In genomic region chr9:60521806-60522264, GRCm38 (mm10) we compare ENCODE assay signal across 8 mouse cellular contexts. TPM values are rescaled to one million over a fixed set of nuclear protein-coding genes. Genes with fewer than 3 reads are reported as not detected.
DNase-seq lines count a peak whose midpoint lies in the region; ATAC-seq and TF ChIP-seq lines count a peak whose summit lies in the region.

TSS of gene Thsd4 (minus strand) at chr9:60522046.

- peak within 1 kb of the TSS; percentile 36; the same call in 1 of the 2 replicates for H3K27ac ChIP-seq in intestine, postnatal 0 days (ENCODE audit: low read depth, low read length)
- no peak within 1 kb of the TSS for H3K27ac ChIP-seq in liver, adult 2 months (replicated peaks; ENCODE audit: insufficient read depth, low read depth, low read length)
- H3K27ac ChIP-seq in midbrain, embryonic 16.5 days (ENCODE audit: low read length) = no peak within 1 kb of the TSS

- ATAC-seq in intestine, postnatal 0 days = peak; percentile 68
- peak; percentile 54; the same call in 1 of the 2 replicates for ATAC-seq in midbrain, embryonic 16.5 days

- H3K4me1 ChIP-seq in intestine, postnatal 0 days (replicated peaks; ENCODE audit: control insufficient read depth, insufficient read depth, low read length) = peaks cover 30% of the 10 kb centered on the region
- no peaks in the 10 kb centered on the region for H3K4me1 ChIP-seq in liver, adult 2 months (ENCODE audit: control insufficient read depth, insufficient read depth, low read length)
- H3K4me1 ChIP-seq in midbrain, embryonic 16.5 days (ENCODE audit: control insufficient read depth, insufficient read depth, low read length) = peaks cover 25% of the 10 kb centered on the region

- H3K4me2 ChIP-seq in intestine, postnatal 0 days (replicated peaks; ENCODE audit: low read depth) = peak within 1 kb of the TSS; percentile 81
- peak within 1 kb of the TSS; percentile 80 for H3K4me2 ChIP-seq in midbrain, embryonic 16.5 days (ENCODE audit: low read length)

- peak within 1 kb of the TSS; percentile 68 for H3K9ac ChIP-seq in intestine, postnatal 0 days (ENCODE audit: low read depth, low read length)
- H3K9ac ChIP-seq in liver, adult 2 months (ENCODE audit: low read depth, low read length) = peak within 1 kb of the TSS; percentile 57
- peak within 1 kb of the TSS; percentile 62 for H3K9ac ChIP-seq in midbrain, embryonic 16.5 days (ENCODE audit: low read depth, low read length)

- H3K4me3 ChIP-seq in intestine, postnatal 0 days (ENCODE audit: low read depth, low read length) = peak within 1 kb of the TSS; percentile 62
- peak within 1 kb of the TSS; percentile 49; the same call in 1 of the 2 replicates for H3K4me3 ChIP-seq in liver, adult 2 months (ENCODE audit: insufficient read depth, low read depth, low read length)
- H3K4me3 ChIP-seq in midbrain, embryonic 16.5 days (ENCODE audit: low read depth, low read length) = peak within 1 kb of the TSS; percentile 52

- H3K9me3 ChIP-seq in intestine, postnatal 0 days (ENCODE audit: control insufficient read depth) = no peaks in the 10 kb centered on the region
- no peaks in the 10 kb centered on the region for H3K9me3 ChIP-seq in midbrain, embryonic 16.5 days (replicated peaks; ENCODE audit: control insufficient read depth, low read length, poor library complexity, severe bottlenecking)

- intact Hi-C loops in gastrocnemius, postnatal 36 days (cut with DNase I) = loop anchor here (2.0 kb wide), 2 partner anchors 247 to 275 kb away; no protein-coding TSS in a partner anchor

- under 1% methylated on average over 43 of the region's 51 CpGs for WGBS in intestine, postnatal 0 days
- 2% methylated on average over 51 of the region's 51 CpGs for WGBS in liver, adult 2 months
- whole genome bisulfite sequencing in midbrain, embryonic 16.5 days = 1% methylated on average over 28 of the region's 51 CpGs

- no peaks in the 10 kb centered on the region for H3K27me3 ChIP-seq in intestine, postnatal 0 days (replicated peaks; ENCODE audit: control insufficient read depth, insufficient read depth, low read length)
- H3K27me3 ChIP-seq in liver, adult 2 months (ENCODE audit: control insufficient read depth, insufficient read depth, low read length) = peaks cover 4% of the 10 kb centered on the region; the same call in 1 of the 2 replicates
- peaks cover 10% of the 10 kb centered on the region for H3K27me3 ChIP-seq in midbrain, embryonic 16.5 days (ENCODE audit: control insufficient read depth, insufficient read depth, low read depth, low read length)

- H3K36me3 ChIP-seq in intestine, postnatal 0 days (ENCODE audit: control insufficient read depth, insufficient read depth) = no peaks in the 10 kb centered on the region
- H3K36me3 ChIP-seq in liver, adult 2 months (ENCODE audit: control insufficient read depth, insufficient read depth, low read length) = no peaks in the 10 kb centered on the region
- no peaks in the 10 kb centered on the region for H3K36me3 ChIP-seq in midbrain, embryonic 16.5 days (ENCODE audit: control insufficient read depth, insufficient read depth, low read length)

- TF ChIP-seq CTCF in intestine, postnatal 0 days (IDR thresholded peaks at IDR 0.05; ENCODE audit: low read depth) = peak; percentile 89
- TF ChIP-seq CTCF in liver, adult 2 months (IDR thresholded peaks at IDR 0.05; ENCODE audit: low read depth, low read length) = peak; percentile 65

- no peak for TF ChIP-seq POLR2A in liver, adult 2 months (IDR thresholded peaks at IDR 0.05; ENCODE audit: extremely low read depth, insufficient read depth, low read length)

- peak in 1 of 2 experiments; percentile 21 for DNase-seq in layer of hippocampus, adult 18-20 months (ENCODE audit: low spot score in 2 of 2)
- no peak for DNase-seq in layer of hippocampus, adult 9-11 months
- DNase-seq in cerebellum, postnatal 36 days = peak; percentile 41 to 55
- peak; percentile 32 to 57 for DNase-seq in gastrocnemius, postnatal 36 days
- no peak for DNase-seq in liver, adult 2 months (ENCODE audit: extremely low read depth, low read depth, low spot score)
- DNase-seq in testis, postnatal 14 days (ENCODE audit: low spot score) = peak; percentile 70

- no peaks in the 10 kb centered on the region for H3K79me2 ChIP-seq in liver, adult 2 months (ENCODE audit: control insufficient read depth, insufficient read depth, low read length)

RNA-seq across cellular contexts. Expression of gene Thsd4, which starts in this region (rescaled TPM):
- total RNA-seq in layer of hippocampus, adult 18-20 months (2021) = 10 to 100 TPM; 18.9 to 22.2 TPM
- under 1 TPM; 0.59 to 0.84 TPM for total RNA-seq in gastrocnemius, postnatal 36 days (2021)
- 11.4 and 13.6 TPM in 2 replicates for polyA plus RNA-seq in intestine, postnatal 0 days (2015; fragmentation: Nextera tagmentation; extraction: Ambion mirVana)
- total RNA-seq in liver, adult 2 months (2014; rRNA removed) = 0.92 and 1.1 TPM in 2 replicates
- 0.70 and 0.93 TPM in 2 replicates for polyA plus RNA-seq in liver, adult 2 months (2012; rRNA removed)
- 4.3 and 4.8 TPM in 2 replicates for polyA plus RNA-seq in midbrain, embryonic 16.5 days (2015; fragmentation: Nextera tagmentation; extraction: Ambion mirVana)

Comparison
In these comparisons a context has a peak if more than half of its experiments do, and no peak if none do; other contexts are left out.
1. Peak in DNase-seq in gastrocnemius, postnatal 36 days; RNA of the gene not detected or under 1 TPM.
2. DNase-seq: peak in cerebellum, postnatal 36 days (2 of 2) and testis, postnatal 14 days (single experiment); none in layer of hippocampus, adult 9-11 months (single experiment) and liver, adult 2 months (single experiment).
3. Peak in every context shown above with its lines, with median percentiles within 50 percentile points of each other: H3K4me3 ChIP-seq and H3K9ac ChIP-seq.